Mouse (Mus musculus) heart, adult 2 months (tissue): ENCODE measurements around the gene Safb.
"Not testable (repeated sequence)": the region's sequence is repeated elsewhere in the genome, so short reads cannot be mapped to it uniquely, and the experiment has no call there.

Experiments
- EP300 ChIP-seq: fragments of 200-500 bp; IDR thresholded peaks from 2 replicates; pipeline ENCODE4 v1.6.1; 2011; ENCODE audit warnings: low read depth, low read length, control low read depth; ENCODE audit not compliant: insufficient read depth
- POLR2A ChIP-seq: fragments of 200-500 bp; IDR thresholded peaks from 2 replicates; pipeline ENCODE4 v1.6.1; 2011; ENCODE audit warnings: mild to moderate bottlenecking, low read depth, low read length, control low read depth; ENCODE audit not compliant: insufficient read depth

GRCm38 (mm10) chr17:56613893-56614292 lies 29.3 kb downstream of the Safb start:
- not testable (repeated sequence) for TF ChIP-seq EP300, POLR2A
